Mouse (Mus musculus) kidney, postnatal 36 days (tissue): ENCODE measurements around the gene G3bp1.

Source experiments
- DNase-seq, 2 experiments: peaks; one replicate each; pipeline ENCODE4 v3.0.0; 2021 to 2022; ENCODE audit warnings: mixed read lengths in 2 of 2

The G3bp1 gene

DNA sequence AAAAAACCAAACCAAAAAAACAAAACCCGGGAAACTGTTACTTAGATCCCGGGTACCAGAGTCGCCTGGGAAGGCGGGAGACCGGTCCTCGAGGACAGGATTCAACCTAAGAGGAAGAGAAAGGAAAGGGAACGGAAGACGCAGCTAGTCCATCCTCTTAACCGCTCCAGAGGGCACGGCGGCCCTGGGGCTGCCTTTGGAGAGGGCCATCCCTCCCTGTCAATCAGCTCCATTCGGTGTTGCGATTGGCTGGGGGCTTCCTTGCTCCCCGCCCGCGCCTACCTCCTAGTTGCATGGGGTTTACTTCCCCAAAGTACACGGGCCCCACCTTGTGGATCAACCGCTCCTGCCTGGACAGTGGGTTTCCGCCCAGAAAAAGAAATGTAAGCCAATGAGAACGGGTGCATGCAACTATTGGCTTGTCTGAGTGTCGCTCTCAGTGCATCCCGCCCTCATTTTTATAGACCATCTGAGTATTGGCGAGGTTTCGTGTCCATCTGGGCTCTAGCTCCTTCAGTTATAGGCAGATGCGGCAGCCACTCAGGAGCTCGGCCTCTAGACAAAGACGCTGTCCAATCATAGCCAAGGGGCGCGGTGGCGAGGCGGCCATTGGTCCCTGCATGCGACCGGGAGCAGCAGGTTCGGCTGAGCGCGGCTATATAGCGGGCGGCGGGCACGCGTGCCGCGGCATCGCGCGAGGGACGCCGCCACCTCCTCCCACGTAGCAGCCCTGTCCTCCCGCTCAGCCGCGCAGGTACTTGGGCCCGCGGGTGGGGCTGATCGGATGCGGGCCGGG, at the start of gene G3bp1:
TSS of gene G3bp1 (plus strand) at position 638 of the 796 bp plus-strand sequence.
- peak; percentile 99 to 100 for DNase-seq

DNA sequence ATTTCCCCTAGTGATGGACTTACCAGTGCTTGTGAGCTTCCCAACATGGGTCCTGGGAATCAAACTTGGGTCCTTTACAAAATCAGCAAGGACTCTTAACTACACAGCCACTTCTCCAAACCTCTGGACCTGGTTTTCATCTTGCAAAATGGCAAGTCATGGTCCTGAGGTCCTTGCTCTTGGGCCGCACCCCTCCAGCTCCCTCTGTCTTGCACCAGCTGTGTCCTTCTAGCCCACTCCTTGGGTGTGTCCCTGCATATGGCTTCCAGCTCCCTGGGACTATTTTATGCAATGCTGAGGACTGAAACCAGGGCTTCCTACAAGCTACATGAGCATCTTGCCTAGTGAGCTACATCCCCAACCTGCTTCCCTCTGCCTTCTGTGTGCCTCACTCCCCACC, 46.5 kb upstream of the G3bp1 start, which contains the start of gene Sparc:
TSS of gene Sparc (minus strand) at position 206 of the 400 bp plus-strand sequence.
- DNase-seq = no peak

DNA sequence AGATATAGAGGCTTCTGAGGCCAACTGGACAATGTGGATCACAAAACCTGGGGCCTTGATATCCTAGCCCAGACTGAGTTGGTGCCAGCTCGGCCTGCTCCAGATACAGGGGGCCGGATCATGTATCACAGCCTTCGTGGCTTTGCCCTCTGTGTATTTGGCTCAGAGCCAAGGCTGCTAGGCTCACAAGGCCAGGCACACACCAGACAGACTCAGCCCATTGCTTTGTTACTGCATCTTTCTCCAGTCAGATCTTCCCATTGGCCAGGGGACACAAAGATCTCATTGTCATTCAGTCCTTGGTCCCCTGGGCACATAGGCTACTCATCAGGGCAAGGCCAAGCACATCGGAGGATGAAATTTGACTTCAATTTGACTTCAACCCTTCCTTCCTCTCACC, 45.7 kb upstream of the G3bp1 start:
- peak in 1 of 2 experiments; percentile 35 for DNase-seq

DNA sequence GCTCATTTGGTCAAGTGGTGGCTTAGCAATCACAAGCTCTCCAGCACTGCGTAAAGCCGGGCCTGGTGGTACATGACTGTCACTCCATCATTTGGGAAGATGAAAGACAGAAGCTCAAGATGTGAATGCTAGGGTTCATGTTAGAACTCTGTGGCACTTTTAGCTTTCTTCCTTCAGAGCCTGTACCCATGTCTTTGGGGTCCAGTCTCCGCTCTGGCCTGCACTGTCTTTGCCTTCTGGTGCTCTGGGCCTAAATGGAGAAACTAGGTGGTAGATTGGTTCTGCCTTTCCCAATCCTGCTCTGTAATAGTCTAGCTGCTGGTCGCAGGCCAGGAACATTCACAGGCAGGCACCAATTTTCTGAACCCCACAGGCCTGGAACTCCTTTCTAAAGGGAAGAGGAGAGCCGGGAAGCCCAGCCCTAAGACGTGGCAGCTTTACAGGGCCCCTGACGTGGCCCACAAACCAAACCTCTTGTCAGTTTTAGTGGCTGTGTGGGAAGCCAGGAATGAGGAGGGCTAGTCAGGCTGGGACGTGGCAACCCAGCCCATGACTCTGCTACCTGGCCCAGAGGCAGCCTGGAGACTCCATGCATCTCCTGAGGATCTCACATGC, 44.6 kb upstream of the G3bp1 start:
- no peak for DNase-seq

DNA sequence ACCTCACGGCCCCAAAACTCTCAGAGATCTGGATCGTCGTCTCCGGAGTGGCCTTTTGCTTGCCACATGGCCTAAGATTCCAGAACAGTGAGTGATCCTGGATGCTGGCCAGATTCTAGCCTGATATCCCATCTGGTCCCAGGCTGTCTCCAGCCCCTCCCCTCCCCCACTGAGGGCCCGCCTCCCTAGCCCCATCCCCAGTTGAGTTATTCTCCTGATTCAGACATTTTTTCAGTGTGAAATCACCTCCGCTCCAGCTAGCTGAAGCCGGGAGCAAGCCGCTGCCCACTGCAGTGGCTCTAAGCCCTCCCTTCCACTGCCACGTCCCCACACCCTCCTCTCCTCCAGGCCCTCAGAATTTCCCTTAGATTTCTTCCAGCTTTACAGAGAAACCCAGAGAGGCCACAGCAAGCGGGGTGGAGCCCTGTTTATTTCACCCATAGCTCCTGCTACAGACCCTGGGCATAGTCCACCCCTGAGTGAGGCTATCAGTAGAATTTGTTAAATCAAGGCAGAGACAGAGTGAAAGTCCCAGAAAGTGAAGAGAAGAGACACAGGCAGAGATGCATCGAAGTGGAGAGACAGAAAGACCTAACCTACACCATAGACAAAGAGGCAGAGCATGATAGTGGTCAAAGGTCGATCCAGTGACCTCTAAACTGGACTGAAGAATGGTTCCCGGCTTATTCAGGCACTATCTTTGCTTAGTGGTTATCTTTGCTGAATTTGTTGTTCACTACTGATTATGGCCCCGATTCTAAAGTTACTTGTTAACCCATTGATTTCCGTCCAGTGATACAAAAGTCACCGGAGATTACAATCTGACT, 41.1 kb upstream of the G3bp1 start:
- peak; percentile 91 to 94 for DNase-seq

DNA sequence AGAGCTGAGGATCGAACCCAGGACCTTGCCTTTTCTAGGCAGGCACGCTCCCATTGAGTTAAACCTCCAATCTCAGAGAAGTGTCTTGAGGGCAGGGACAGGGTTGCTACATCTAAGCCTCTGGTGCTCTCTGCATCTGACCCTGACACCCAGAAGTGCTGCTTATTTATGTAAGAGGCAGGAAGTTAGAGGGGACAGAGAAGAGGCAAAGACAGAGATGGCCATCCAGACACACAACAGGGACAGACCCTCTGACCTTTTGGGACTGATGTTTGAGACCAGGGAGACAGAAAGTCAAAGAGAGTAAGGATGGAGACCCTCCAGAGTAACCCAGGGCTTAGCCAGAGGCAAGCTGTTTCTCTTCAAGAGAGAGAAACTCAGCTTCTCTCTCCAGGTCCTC, 39.5 kb upstream of the G3bp1 start:
- DNase-seq = no peak

DNA sequence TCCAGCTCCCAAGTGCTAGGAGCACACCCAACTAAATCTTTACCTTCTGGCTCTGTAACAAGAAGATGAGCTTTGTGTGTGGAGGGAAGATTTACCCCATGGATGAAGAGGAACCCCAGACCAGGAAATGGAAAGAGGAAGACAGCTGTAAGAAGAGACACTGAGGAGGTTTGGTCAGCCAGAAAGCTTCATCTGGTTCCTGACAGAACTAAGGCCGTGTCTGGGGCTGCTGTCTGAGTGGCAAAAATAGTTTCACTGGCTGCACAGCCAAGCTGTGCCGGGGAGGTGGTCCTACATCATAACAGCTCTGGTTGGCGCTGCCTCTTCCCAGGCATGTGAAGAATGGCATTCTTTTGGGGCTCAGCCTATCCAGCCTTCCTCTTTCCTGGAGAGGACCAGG, 36.5 kb upstream of the G3bp1 start:
- no peak for DNase-seq

DNA sequence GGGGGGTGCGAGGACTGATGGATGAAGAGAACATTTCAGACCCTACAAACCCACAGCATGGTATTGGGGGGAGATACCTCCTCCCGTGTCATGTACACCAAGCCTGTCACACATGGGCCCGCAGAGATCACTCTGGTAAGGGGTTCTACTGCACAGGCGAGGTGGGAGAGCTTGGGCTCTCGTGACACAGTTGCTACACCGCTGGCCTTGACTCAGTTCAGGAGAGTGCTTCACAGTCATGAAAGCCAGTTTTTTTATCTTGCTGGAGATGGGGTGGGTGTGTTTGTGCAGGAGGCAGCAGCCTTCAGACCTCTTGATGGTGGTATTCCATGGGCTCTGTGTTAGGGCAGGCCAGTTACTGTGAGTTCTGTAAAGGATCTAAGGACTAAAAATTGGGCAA, 33.4 kb upstream of the G3bp1 start:
- no peak for DNase-seq

DNA sequence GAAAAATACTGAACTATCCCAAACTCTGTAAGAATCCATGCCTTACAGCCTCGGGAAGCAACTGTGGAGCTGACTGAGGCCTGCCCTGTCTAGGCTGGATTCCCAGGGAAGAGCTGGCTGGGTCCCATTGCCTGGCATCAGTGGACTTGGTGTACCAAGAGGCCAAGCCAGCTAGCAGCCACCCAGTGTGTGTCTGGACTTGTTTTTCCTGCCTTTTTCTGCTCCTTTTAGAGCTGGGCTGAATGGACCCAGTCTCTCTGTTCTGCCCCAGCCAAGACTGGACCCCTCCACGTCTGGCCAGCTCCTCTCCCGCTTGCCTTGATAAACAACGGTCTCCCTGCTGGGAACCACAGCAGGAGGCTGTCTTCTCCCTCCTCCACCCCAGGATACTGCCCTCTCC, 31.5 kb upstream of the G3bp1 start:
- DNase-seq = no peak

DNA sequence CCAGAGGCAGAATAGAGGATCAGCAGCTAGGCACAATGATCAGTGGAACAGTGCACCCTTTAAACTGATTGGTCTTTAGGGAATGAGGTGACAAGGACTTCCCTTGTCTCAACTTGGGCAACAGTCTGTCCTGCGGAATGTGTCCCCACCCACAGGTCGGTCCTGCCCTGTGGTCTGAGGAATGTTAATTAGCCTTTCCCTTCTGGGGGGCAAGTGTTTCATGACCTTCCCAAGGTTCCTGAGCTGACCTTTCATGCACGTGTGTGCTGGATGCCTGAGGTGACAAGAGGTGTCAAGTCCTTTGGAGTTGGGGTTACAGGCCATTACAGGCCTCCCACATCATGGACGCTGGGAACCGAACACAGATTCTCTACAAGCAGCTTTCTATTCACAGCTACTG, 29.8 kb upstream of the G3bp1 start:
- DNase-seq = no peak

DNA sequence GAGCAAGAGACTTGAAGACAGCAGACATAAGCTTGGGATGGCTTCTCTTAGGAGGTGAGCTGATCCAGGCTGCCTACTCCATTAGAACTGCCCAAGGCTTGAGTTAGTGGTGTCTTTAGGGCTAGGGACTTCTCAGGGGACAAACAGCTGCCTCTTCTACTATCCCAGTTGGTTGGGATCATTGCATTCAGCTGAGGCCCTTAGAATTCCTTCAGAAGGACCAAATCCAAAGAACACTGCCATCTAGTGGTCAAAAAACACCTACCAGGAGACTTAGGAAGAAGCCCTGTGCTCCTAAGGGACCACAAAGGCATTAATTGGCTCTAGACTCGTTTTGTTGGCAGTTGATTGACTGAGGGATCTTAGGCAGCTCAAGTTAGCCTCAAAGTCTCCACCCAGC, 24.7 kb upstream of the G3bp1 start:
- peak; percentile 51 to 78 for DNase-seq

DNA sequence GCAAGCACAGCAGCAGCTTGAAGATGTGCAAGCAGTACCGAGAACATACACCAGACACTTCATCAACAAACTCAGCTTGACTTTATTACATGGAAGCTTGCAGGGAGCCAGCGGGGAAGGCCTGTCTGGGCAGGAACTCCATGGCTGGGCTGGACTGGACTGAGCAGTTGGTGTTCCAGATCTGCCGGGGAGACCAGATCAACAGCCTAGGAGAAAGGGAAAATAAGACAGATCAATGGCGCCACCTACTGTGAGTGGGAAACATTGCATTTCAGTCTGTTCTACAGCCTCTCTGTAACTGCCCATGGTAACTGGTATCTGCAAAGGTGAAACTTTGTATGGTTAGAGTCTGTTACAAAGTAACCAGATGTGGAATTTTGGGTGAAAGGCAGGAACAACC, 22.9 kb upstream of the G3bp1 start:
- DNase-seq = peak; percentile 83 to 86

DNA sequence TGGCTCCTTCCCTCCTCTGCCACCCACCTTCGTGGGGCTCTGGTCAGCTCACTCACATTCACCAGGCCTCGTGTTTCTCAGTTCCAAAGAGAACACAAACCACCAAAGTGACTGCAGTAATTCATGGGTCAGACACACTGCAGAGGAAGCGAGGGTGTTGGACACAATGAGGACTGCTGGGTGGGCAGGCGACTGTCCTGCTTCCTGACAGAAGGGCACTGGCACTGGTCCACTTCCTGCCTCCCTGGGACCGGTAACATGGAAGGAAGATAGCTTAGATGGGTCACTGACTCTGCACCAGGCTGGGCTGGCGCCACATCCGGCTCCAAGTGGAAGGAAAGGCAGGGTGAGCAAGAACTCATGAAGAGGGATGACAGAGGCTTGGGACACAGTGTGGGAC, 20.0 kb upstream of the G3bp1 start:
- DNase-seq = peak; percentile 68 to 74

DNA sequence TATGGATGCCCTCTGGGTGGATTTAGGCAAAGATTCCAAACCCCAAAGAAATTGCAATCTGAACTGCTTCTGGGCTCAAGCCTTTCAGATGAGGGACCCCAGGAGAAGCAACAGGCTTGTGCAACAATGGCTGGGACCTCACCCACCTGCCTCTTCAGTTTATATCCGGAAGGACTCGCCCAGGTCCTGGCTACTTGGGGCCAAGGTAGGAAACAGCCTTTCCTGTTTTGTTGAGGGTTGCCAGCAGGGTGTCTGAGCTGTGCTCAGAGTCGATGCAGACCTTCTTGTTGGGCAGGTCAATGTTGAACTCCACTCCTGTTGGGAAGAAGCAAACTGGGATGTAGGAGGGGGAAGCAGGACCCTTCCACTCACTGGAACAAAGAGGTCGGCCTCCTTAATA, 19.2 kb upstream of the G3bp1 start:
- no peak for DNase-seq

DNA sequence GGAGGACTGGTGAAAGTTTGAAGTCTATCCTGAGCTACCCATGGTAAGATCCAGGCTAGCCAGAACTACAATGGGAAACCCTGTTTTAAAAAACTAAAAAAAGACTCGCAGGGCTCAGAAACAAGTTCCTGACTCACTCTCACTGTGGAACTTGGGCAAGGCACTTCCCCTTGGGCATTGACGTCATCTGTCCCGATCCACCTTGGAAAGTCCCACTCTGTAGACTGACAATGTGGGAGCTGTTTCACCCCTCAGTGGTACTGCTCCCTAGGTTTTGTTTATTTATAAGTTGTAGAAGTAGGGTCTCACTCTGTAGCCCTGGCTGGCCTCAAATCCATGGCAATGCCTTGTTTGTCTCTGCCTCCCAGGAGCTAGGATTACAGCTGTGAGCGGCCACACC, 15.8 kb upstream of the G3bp1 start:
- DNase-seq = peak; percentile 51 to 70

DNA sequence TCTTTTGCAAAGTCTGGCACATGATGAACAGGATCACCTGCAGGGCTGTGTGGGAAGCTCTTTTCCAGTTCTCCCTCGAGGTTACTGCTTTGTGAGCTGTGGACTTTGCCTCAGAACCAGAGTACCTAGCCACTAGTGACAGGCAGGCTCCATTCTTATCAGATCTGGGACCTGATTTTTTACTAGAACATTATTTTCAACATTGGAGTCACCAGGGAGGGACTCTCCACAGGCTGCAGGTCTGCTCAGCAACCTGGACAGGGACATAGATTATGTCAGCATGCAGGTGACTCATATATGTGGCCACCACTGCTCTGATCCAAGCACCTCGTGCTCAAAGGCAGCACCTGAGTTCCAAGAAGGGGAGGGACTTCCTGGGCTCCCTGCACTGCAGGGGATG, 14.3 kb upstream of the G3bp1 start:
- no peak for DNase-seq

DNA sequence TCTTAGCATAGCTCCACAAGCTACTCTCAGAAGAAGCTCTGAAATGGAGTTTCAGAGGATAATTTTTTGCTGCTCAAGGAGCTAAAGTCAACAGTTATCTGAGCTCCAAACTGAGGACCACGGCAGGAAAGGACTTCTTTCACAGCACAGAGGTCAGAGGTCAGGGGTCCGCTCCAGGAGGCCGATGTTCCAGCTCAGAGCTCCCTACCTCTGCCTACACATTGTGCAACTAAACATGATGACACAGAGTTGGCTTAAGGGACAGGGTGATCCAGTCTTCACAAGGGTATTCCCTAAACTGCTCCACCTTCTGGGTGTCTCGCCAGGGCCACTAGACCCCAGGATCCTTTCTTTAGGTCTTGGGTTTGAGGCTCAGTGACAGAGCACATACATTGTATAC, 11.0 kb upstream of the G3bp1 start:
- DNase-seq = peak in 1 of 2 experiments; percentile 39

DNA sequence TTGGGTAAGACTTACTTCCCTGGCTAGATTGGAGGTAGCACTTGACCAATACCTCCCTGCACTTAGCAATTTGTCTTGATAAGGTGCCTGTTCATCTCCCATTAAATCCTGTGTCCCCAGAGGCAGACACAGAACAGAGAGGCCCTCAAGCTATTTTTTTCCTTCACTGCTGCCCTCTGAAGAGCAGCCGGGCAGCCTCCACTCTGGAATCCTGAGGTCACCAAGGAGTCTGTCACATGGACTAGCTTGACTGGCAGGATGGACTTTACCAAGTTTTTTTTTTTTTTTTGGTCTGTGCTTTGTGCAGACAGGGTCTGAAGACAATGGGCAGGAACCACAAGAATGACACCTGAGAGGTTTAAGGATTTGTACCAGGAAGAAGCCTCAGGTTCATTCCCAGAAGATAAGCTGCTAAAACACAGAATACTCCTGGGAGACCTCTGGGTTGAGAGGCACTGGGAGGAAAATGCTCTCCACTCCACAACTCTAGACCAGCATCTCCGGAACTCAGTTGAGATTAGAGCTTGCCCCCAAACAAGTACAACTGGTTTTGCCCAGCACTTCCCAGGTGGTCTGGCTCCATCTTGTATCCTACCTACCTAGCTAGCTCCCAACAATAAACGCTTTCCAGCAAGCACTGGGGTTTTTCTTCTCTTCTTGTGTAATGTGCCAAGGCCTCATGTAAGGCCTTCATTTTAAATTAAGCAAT, 9.5 kb upstream of the G3bp1 start:
- DNase-seq = peak; percentile 32 to 46

DNA sequence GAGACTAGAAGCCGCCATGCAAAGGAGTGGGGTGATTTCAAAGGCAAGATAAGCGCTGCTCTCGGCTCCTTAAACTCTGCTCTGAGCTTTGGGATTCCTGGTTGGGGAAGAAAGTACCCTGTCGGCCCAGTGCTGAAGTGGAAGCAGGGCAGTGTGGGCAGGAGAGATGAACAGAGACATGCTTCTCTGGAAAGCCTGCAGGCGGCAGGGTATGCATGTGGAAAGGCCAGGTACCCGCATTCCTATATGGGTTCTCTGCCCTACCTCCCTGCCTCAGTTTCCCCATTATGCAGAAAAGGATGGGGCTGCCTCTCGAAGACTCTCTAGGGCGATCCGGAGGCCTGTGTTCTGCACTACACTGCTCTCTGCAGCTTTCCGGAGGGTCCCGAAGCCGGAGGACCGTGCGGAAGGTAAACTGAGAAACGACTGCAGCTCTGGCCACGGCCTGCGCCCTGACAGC, 8.9 kb upstream of the G3bp1 start:
- peak in 1 of 2 experiments; percentile 51 for DNase-seq

DNA sequence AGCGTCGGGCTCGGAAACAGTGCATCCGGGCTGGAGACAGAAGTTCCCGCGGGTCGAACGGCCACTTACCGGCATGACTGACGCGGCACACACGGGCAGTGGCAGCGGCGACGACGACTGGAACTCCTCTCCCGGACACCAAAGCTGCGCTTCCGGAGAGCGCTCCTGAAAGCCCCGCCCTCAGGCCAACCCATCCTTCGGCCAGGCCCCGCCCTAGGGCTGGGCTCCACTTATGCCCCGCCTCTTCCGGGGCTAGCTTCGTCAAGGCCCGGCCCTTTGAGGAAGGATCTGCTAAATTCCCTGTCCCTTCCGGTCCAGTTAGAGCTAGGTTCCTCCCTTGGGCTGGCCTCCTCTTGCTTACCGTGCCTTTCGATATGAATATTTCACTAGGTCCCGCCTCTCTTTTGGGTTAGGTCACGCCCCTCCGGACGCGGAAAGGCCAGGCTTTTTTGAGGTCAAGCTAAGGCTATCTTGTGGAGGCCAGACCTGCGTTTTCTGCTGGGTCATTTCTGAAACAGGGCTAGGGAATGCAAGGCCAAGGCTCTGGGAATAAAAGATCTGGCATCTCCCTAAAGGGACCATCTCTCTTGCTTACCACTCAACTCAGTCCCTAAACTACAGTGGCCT, 8.4 kb upstream of the G3bp1 start, which contains the start of gene Atox1:
TSS of gene Atox1 (minus strand) at position 221 of the 627 bp plus-strand sequence.
- DNase-seq = peak; percentile 97

DNA sequence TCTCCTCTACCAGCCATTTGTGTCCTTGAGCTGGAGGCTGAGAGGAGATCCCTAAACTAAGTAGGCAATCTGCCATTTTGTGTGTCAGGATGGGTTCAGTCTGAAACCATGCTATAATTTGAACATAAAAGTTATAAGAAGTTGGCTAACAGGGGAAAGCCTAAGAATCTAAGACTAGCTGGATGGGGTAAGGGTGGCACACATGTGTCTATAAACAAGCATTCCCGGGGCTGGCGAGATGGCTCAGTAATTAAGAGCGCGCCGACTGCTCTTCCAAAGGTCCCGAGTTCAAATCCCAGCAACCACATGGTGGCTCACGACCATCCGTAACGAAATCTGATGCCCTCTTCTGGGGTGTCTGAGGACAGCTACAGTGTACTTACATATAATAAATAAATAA, 7.3 kb upstream of the G3bp1 start:
- DNase-seq = no peak

DNA sequence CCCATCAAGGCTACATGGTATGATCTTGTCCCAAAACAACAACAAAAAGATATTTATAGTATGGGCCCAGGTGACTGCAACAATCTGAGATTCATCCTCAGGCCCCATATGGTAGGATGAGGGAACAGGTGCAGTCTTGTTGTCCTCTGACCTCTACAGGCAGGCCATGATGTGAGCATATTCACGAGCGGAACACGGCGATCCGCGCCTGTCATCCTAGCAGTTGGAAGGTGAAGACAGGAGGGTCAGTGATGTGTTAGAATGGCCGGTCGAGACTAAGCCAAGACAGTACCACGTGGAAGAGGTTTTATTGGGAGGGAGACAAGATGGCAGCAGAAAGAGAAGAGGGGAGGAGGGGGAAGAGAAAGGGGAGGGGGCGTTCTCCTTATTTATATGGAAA, 4.8 kb upstream of the G3bp1 start:
- DNase-seq = peak in 1 of 2 experiments; percentile 47
